13 mouse cellular contexts compared by ENCODE assay signal in the genomic region with DNA sequence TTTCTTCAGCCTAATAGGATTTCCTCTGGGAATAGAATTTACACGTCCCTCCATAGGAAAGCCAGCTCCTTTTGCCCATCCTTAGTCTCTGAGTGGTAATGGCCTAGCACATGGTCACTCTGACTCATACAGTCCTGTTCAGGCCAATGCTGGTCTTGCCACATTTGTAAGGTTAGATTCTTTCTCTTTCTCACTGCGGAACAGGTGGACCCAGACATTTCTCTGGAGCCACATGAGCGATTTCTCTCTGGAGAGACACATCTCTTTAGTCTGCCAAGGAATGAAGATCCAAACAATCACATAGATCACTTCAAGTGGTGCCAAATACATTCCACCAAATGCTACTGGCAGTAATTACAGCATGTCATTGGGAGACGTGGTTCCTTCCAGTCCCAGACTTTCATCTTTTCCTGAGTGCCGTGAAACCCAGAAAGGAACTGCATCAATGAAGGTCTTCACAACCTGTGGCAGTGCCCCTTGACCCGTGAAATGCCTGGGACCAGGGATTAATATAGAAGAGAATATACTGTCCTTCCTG. TPM values are rescaled to one million over a fixed set of nuclear protein-coding genes. Genes with fewer than 3 reads are reported as not detected.
DNase-seq lines count a peak whose midpoint lies in the region; ATAC-seq and TF ChIP-seq lines count a peak whose summit lies in the region.
"Had no signal": no experiment of that assay in that cellular context is flagged by ENCODE, and none has a peak within 500 bp of the region (broad histone marks: within the 10 kb centered on the region; RNA-seq: fewer than 3 reads in every experiment).

No protein-coding gene starts in this region.

- WGBS in forebrain, embryonic 16.5 days: 36% methylated on average over 6 of the region's 6 CpGs
- 46% methylated on average over 6 of the region's 6 CpGs for WGBS in midbrain, embryonic 12.5 days

- no peak for ATAC-seq in forebrain, embryonic 16.5 days
- ATAC-seq in midbrain, embryonic 12.5 days (ENCODE audit: low FRiP score, low read depth): 0 out of 2 replicates have a peak, but pooled peaks have one; percentile 17
- ATAC-seq: liver, postnatal 0 days had no signal

- no peak overlapping the region for H3K9ac ChIP-seq in forebrain, embryonic 16.5 days (replicated peaks; ENCODE audit: low read depth, low read length)
- H3K9ac ChIP-seq in midbrain, embryonic 12.5 days (replicated peaks): no peak overlapping the region; the same call in 1 of the 2 replicates
- H3K9ac ChIP-seq: liver, postnatal 0 days had no signal

- H3K9me3 ChIP-seq in forebrain, embryonic 16.5 days (ENCODE audit: control insufficient read depth, low read length): no peaks in the 10 kb centered on the region
- H3K9me3 ChIP-seq in midbrain, embryonic 12.5 days: no peaks in the 10 kb centered on the region

- H3K27me3 ChIP-seq in forebrain, embryonic 16.5 days (replicated peaks; ENCODE audit: control insufficient read depth, insufficient read depth, low read length): no peaks in the 10 kb centered on the region
- no peaks in the 10 kb centered on the region for H3K27me3 ChIP-seq in midbrain, embryonic 12.5 days

- intact Hi-C loops in heart, postnatal 14 days (cut with DNase I): no loop called here

- peak; percentile 66 for DNase-seq in heart, adult 11 months
- no peak for DNase-seq in heart, postnatal 14 days
- DNase-seq in brain, embryonic 14.5 days (ENCODE audit: low read depth): peak; percentile 60
- DNase-seq in spleen, postnatal 14 days (ENCODE audit: low spot score in 2 of 2): no peak
- DNase-seq in B cell, adult 2 months: no peak
- DNase-seq in lung, postnatal 14 days: no peak
- DNase-seq: gastrocnemius, postnatal 25 days; liver, postnatal 0 days had no signal

- peaks cover 16% of the 10 kb centered on the region; the same call in 1 of the 2 replicates for H3K4me1 ChIP-seq in forebrain, embryonic 16.5 days (replicated peaks; ENCODE audit: control insufficient read depth, insufficient read depth, low read length)
- H3K4me1 ChIP-seq in midbrain, embryonic 12.5 days: peaks cover 11% of the 10 kb centered on the region

- peak overlapping the region; percentile 65 for H3K4me3 ChIP-seq in forebrain, embryonic 16.5 days (replicated peaks; ENCODE audit: low read length)
- 0 out of 2 replicates have a peak overlapping the region, but pooled peaks have one; percentile 63 for H3K4me3 ChIP-seq in midbrain, embryonic 12.5 days

- H3K4me2 ChIP-seq in forebrain, embryonic 16.5 days (ENCODE audit: low read length): peak overlapping the region; percentile 74
- peak overlapping the region; percentile 91 for H3K4me2 ChIP-seq in midbrain, embryonic 12.5 days (replicated peaks)

- TF ChIP-seq CTCF in brain, embryonic 14.5 days (IDR thresholded peaks at IDR 0.05; ENCODE audit: borderline replicate concordance, extremely low read depth, insufficient read depth, insufficient read length): no peak

- H3K27ac ChIP-seq in forebrain, embryonic 16.5 days (ENCODE audit: low read length): no peak overlapping the region
- no peak overlapping the region for H3K27ac ChIP-seq in midbrain, embryonic 12.5 days (replicated peaks)

- H3K36me3 ChIP-seq in forebrain, embryonic 16.5 days (ENCODE audit: control insufficient read depth, insufficient read depth): no peaks in the 10 kb centered on the region
- H3K36me3 ChIP-seq in midbrain, embryonic 12.5 days: no peaks in the 10 kb centered on the region

- no peak for TF ChIP-seq POLR2A in brain, embryonic 14.5 days (IDR thresholded peaks at IDR 0.05; ENCODE audit: borderline replicate concordance, extremely low read depth, insufficient read depth, insufficient read length, poor library complexity, severe bottlenecking)

RNA-seq across cellular contexts. Expression of a gene that starts 0.8 kb away (rescaled TPM):
- under 1 TPM; 0.20 to 0.24 TPM for total RNA-seq in heart, postnatal 14 days (2021)
- polyA plus RNA-seq in brain, embryonic 14.5 days (2012; rRNA removed): 4.3 and 9.1 TPM in 2 replicates
- 34.9 and 52.5 TPM in 2 replicates for polyA plus RNA-seq in forebrain, embryonic 16.5 days (2015; fragmentation: Nextera tagmentation; extraction: Ambion mirVana)
- 29.4 and 34.0 TPM in 2 replicates for polyA plus RNA-seq in midbrain, embryonic 12.5 days (2016; fragmentation: Nextera tagmentation; extraction: Ambion mirVana)
- polyA plus RNA-seq: C2C12; large intestine, adult 2 months; testis, adult 2 months had no signal

Comparison
In these comparisons a context has a peak if more than half of its experiments do, and no peak if none do; other contexts are left out.
1. DNase-seq: peak in heart, adult 11 months (single experiment) and brain, embryonic 14.5 days (single experiment); none in heart, postnatal 14 days (0 of 2), spleen, postnatal 14 days (0 of 2), B cell, adult 2 months (0 of 2) and lung, postnatal 14 days (single experiment).